Mouse (Mus musculus): Measurements from ENCODE around the gene Gigyf2. TPM values are rescaled to one million over a fixed set of nuclear protein-coding genes. Genes with fewer than 3 reads are reported as not detected.

Gigyf2 gene
- total and polyA plus RNA-seq, 3 experiments = 26.7 to 139 (median 93.3) TPM

- ATAC-seq (ENCODE audit: extremely low read depth, insufficient number of reproducible peaks, low FRiP score, poor library complexity, severe bottlenecking) (no peak), DNase-seq (ENCODE audit: low spot score) (no peak)
- Histone ChIP-seq H3K4me3 (ENCODE audit: low read depth, low read length) (no peak overlapping the region), H3K36me3 (replicated peaks) (peaks cover 56% of the 10 kb centered on the region), H3K4me1 (ENCODE audit: insufficient read depth, low read depth, low read length) (no peaks in the 10 kb centered on the region; the same call in 1 of the 2 replicates), H3K9me3 (replicated peaks) (no peaks in the 10 kb centered on the region), H3K27me3 (ENCODE audit: insufficient read depth, low read length) (no peaks in the 10 kb centered on the region)
- TF ChIP-seq CTCF (IDR thresholded peaks at IDR 0.05; ENCODE audit: low read depth, low read length) (no peak), GATA2 (IDR thresholded peaks at IDR 0.05; ENCODE audit: borderline replicate concordance, low read depth, low read length) (no peak)
Observed at GRCm38 (mm10) chr1:87404710-87405109, 77.9 kb downstream of the Gigyf2 start.

- peaks cover 67% of the 10 kb centered on the region for H3K36me3 ChIP-seq (replicated peaks)
- no peak for TF ChIP-seq GATA2 (IDR thresholded peaks at IDR 0.05; ENCODE audit: borderline replicate concordance, low read depth, low read length)
- DNase-seq (ENCODE audit: low spot score) (no peak), ATAC-seq (ENCODE audit: extremely low read depth, insufficient number of reproducible peaks, low FRiP score, poor library complexity, severe bottlenecking) (no peak)
- no peaks in the 10 kb centered on the region for H3K9me3 ChIP-seq (replicated peaks)
- H3K4me1 ChIP-seq (ENCODE audit: insufficient read depth, low read depth, low read length) = no peaks in the 10 kb centered on the region; the same call in 1 of the 2 replicates
- no peaks in the 10 kb centered on the region for H3K27me3 ChIP-seq (ENCODE audit: insufficient read depth, low read length)
- H3K4me3 ChIP-seq (ENCODE audit: low read depth, low read length) = no peak overlapping the region
Observed at GRCm38 (mm10) chr1:87406012-87406411, 79.2 kb downstream of the Gigyf2 start.

GRCm38 (mm10) chr1:87409380-87409779 lies 82.6 kb downstream of the Gigyf2 start:
- H3K9me3 ChIP-seq (replicated peaks) = no peaks in the 10 kb centered on the region
- peaks cover 85% of the 10 kb centered on the region for H3K36me3 ChIP-seq (replicated peaks)
- no peak for TF ChIP-seq GATA2 (IDR thresholded peaks at IDR 0.05; ENCODE audit: borderline replicate concordance, low read depth, low read length)
- no peak for TF ChIP-seq GATA1 (IDR thresholded peaks at IDR 0.05; ENCODE audit: borderline replicate concordance, low read length)
- TF ChIP-seq POLR2AphosphoS5 (IDR thresholded peaks at IDR 0.05; ENCODE audit: insufficient replicate concordance, low read depth, low read length) = no peak
- no peak for TF ChIP-seq TAL1 (conservative IDR thresholded peaks at IDR 0.05; ENCODE audit: low read depth, low read length)
- TF ChIP-seq CTCF (IDR thresholded peaks at IDR 0.05; ENCODE audit: low read depth, low read length) = no peak
- H3K4me1 ChIP-seq (ENCODE audit: insufficient read depth, low read depth, low read length) = no peaks in the 10 kb centered on the region
- DNase-seq (ENCODE audit: low spot score) (no peak), ATAC-seq (ENCODE audit: extremely low read depth, insufficient number of reproducible peaks, low FRiP score, poor library complexity, severe bottlenecking) (no peak)
- no peaks in the 10 kb centered on the region for H3K27me3 ChIP-seq (ENCODE audit: insufficient read depth, low read length)
- H3K4me3 ChIP-seq (ENCODE audit: low read depth, low read length) = no peak overlapping the region

- Histone ChIP-seq H3K4me3 (ENCODE audit: low read depth, low read length) (no peak overlapping the region), H3K9me3 (replicated peaks) (no peaks in the 10 kb centered on the region), H3K4me1 (ENCODE audit: insufficient read depth, low read depth, low read length) (no peaks in the 10 kb centered on the region), H3K36me3 (replicated peaks) (peaks cover 68% of the 10 kb centered on the region), H3K27me3 (ENCODE audit: insufficient read depth, low read length) (no peaks in the 10 kb centered on the region)
- TF ChIP-seq CTCF (IDR thresholded peaks at IDR 0.05; ENCODE audit: low read depth, low read length) (peak; percentile 85), GATA1 (IDR thresholded peaks at IDR 0.05; ENCODE audit: borderline replicate concordance, low read length) (no peak), GATA2 (IDR thresholded peaks at IDR 0.05; ENCODE audit: borderline replicate concordance, low read depth, low read length) (no peak)
- peak; percentile 66 for ATAC-seq (ENCODE audit: extremely low read depth, insufficient number of reproducible peaks, low FRiP score, poor library complexity, severe bottlenecking)
- DNase-seq (ENCODE audit: low spot score) = peak; percentile 19
Observed at GRCm38 (mm10) chr1:87418733-87419132, 91.9 kb downstream of the Gigyf2 start.

GRCm38 (mm10) chr1:87435125-87435524 lies 108.3 kb downstream of the Gigyf2 start:
- ATAC-seq (ENCODE audit: extremely low read depth, insufficient number of reproducible peaks, low FRiP score, poor library complexity, severe bottlenecking) (no peak), DNase-seq (ENCODE audit: low spot score) (no peak)
- Histone ChIP-seq H3K4me3 (ENCODE audit: low read depth, low read length) (no peak overlapping the region), H3K27me3 (ENCODE audit: insufficient read depth, low read length) (no peaks in the 10 kb centered on the region), H3K36me3 (replicated peaks) (peaks cover 84% of the 10 kb centered on the region), H3K4me1 (ENCODE audit: insufficient read depth, low read depth, low read length) (peaks cover 3% of the 10 kb centered on the region; the same call in 1 of the 2 replicates), H3K9me3 (replicated peaks) (no peaks in the 10 kb centered on the region)
- TF ChIP-seq POLR2AphosphoS5 (IDR thresholded peaks at IDR 0.05; ENCODE audit: insufficient replicate concordance, low read depth, low read length) = no peak
- TF ChIP-seq GATA1 (IDR thresholded peaks at IDR 0.05; ENCODE audit: borderline replicate concordance, low read length) = no peak

- H3K4me1 ChIP-seq (ENCODE audit: insufficient read depth, low read depth, low read length) = peaks cover 3% of the 10 kb centered on the region; the same call in 1 of the 2 replicates
- no peaks in the 10 kb centered on the region for H3K27me3 ChIP-seq (ENCODE audit: insufficient read depth, low read length)
- DNase-seq (ENCODE audit: low spot score) (no peak), ATAC-seq (ENCODE audit: extremely low read depth, insufficient number of reproducible peaks, low FRiP score, poor library complexity, severe bottlenecking) (no peak)
- no peak overlapping the region for H3K4me3 ChIP-seq (ENCODE audit: low read depth, low read length)
- no peaks in the 10 kb centered on the region for H3K9me3 ChIP-seq (replicated peaks)
- TF ChIP-seq TAL1 (conservative IDR thresholded peaks at IDR 0.05; ENCODE audit: low read depth, low read length) = no peak
- no peak for TF ChIP-seq CTCF (IDR thresholded peaks at IDR 0.05; ENCODE audit: low read depth, low read length)
- TF ChIP-seq POLR2AphosphoS5 (IDR thresholded peaks at IDR 0.05; ENCODE audit: insufficient replicate concordance, low read depth, low read length) = no peak
- no peak for TF ChIP-seq GATA2 (IDR thresholded peaks at IDR 0.05; ENCODE audit: borderline replicate concordance, low read depth, low read length)
- no peak for TF ChIP-seq GATA1 (IDR thresholded peaks at IDR 0.05; ENCODE audit: borderline replicate concordance, low read length)
- H3K36me3 ChIP-seq (replicated peaks) = peaks cover 84% of the 10 kb centered on the region
Observed at GRCm38 (mm10) chr1:87436583-87436982, 109.8 kb downstream of the Gigyf2 start.
